Mouse (Mus musculus) lung, adult 2 months (tissue): ENCODE data around the gene Dnase1l2. TPM values are rescaled to one million over a fixed set of nuclear protein-coding genes. Genes with fewer than 3 reads are reported as not detected.
A peak's percentile ranks its signal among the peaks of the same experiment; 100 is the strongest.

Experiments
- DNase-seq: peaks from one replicate; pipeline ENCODE4 v3.0.0; 2022
- H3K4me1 ChIP-seq: fragments of 200-500 bp; 2 replicates; pipeline ENCODE4 v1.6.1; 2011; ENCODE audit warnings: low read length; ENCODE audit not compliant: control insufficient read depth, insufficient read depth
- H3K4me3 ChIP-seq: fragments of 200-500 bp; replicated peaks from 2 replicates; pipeline ENCODE3; 2011; ENCODE audit warnings: low read depth, mild to moderate bottlenecking, control low read depth, low read length; ENCODE audit errors: extremely low read depth
- CTCF ChIP-seq: fragments of 200-500 bp; IDR thresholded peaks from 2 replicates; pipeline ENCODE4 v1.5.1; 2011; ENCODE audit warnings: mild to moderate bottlenecking, low read length, control low read depth; ENCODE audit not compliant: insufficient read depth
- POLR2A ChIP-seq: fragments of 200-500 bp; IDR thresholded peaks from 2 replicates; pipeline ENCODE4 v1.6.1; 2011; ENCODE audit warnings: low read depth, mild to moderate bottlenecking, control low read depth, low read length, borderline replicate concordance; ENCODE audit errors: extremely low read depth
- WGBS: fragments of 180-500 bp; shearing (Covaris S2); methylation state at CpG from one replicate; pipeline ENCODE4 v1.1.7; 2018; 5-methylcytosine and 5-hydroxymethylcytosine counted together
- polyA plus RNA-seq: library from polyadenylated mRNA; depleted of rRNA; stranded (reverse); fragments of >200 nt; gene quantifications from 2 replicates; pipeline ENCODE4 v1.2.3, GENCODE M21; 2012; rRNA removed

The Dnase1l2 gene
- polyA plus RNA-seq, 1 experiment, result 22.4 TPM

DNA sequence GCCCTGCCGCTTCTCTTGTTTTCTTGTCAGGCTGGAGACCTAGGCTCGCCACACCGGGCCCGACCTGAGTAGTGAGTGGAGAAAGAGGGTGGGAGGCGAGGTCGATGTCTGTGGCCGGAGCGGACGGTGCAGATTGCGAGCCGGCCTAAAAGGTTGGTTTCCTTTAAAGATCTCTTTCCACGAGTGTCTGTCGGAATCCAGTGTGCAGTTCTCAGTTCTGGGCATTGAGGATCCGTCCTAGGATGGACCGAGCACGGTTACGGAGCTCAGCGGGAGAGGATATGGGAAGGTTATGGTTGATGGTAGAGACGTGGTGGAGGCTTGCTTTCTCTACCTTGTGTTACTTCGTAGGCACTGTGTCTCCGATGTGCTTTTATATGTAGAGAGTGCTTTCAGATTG, 27.9 kb downstream of the Dnase1l2 start:
- 1% methylated on average over 21 of the region's 21 CpGs for WGBS
- Histone ChIP-seq H3K4me3 (peak overlapping the region; percentile 80), H3K4me1 (peaks cover 10% of the 10 kb centered on the region)
- TF ChIP-seq POLR2A (no peak), CTCF (no peak)
- DNase-seq, result no peak

DNA sequence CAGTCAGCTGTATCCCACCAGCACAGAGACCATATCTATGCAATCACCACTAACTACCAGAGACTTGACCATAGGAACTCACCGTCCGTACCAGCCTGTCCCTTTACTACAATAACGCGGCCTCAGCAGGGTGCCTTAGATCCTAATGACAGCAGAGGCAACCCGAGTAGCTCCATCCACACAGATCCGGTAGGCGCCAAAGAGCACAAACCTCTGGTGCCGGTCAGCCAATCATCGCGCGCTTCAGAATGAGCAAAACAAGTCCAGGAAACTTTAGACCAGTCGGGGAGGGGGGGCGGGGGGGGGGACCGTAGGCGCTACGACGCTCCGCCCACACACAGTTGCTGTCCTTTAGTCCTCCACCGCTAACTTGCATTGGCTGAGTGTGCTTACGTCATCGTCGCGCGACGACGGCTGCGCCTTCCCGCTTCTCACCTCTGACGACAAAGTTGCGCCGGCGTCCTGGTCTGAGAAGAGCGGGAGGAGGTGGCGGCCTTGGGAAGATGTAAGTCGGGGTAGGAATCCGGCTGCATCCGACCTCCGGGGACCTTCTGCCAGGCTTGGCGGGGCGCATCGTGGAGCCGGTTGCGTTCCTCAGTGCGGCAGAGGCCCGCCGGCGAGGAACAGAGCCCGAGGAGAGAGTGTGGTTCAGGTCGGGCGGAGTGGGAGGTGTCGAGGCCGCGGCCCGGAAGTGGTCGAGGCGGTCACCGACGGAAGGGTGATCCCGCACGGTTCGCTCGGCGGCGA, 28.5 kb downstream of the Dnase1l2 start, which contains the start of gene Rnps1:
TSS of gene Rnps1 (plus strand) at position 336 of the 747 bp plus-strand sequence.
- TF ChIP-seq CTCF (no peak), POLR2A (peak; percentile 90)
- under 1% methylated on average over 64 of the region's 64 CpGs for WGBS
- peak within 1 kb of the TSS; percentile 80 for H3K4me3 ChIP-seq
- peak; percentile 91 for DNase-seq
- H3K4me1 ChIP-seq, result peaks cover 10% of the 10 kb centered on the region

DNA sequence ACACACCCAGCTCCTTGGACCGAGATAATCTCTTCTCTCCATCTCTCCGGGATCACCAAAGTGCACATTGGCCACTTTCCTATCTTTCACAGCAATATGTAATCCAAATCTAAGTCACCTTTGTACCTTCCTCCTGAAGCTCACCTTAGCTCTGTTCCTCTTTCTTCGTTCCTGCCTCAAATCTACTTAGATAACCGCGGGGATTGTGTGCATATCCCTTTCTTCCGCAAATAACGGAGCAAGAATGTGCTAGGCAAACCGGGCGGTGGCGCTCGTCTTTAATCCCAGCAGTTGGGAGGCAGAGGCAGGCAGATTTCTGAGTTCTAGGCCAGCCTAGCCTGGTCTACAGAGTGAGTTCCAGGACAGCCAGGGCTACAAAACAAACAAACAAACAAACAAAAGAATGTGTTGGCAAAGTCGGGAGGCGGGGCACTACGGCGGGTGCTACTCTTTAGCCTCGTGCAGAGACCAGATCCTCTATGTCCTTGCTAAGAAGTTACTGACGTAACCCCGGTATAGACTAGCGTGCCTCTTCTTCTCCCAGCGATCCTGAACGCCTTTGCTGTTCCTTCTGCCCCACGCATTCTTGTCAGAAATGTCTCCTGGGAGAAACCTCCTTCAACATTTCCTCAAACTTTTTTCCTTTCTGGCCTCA, 29.2 kb downstream of the Dnase1l2 start:
- peak; percentile 33 for DNase-seq
- whole genome bisulfite sequencing, result 13% methylated on average over 22 of the region's 22 CpGs
- H3K4me1 ChIP-seq, result peaks cover 10% of the 10 kb centered on the region
- peak overlapping the region; percentile 76 for H3K4me3 ChIP-seq
- TF ChIP-seq CTCF, result 0 out of 2 replicates have a peak, but pooled peaks have one; percentile 7
- no peak for TF ChIP-seq POLR2A

DNA sequence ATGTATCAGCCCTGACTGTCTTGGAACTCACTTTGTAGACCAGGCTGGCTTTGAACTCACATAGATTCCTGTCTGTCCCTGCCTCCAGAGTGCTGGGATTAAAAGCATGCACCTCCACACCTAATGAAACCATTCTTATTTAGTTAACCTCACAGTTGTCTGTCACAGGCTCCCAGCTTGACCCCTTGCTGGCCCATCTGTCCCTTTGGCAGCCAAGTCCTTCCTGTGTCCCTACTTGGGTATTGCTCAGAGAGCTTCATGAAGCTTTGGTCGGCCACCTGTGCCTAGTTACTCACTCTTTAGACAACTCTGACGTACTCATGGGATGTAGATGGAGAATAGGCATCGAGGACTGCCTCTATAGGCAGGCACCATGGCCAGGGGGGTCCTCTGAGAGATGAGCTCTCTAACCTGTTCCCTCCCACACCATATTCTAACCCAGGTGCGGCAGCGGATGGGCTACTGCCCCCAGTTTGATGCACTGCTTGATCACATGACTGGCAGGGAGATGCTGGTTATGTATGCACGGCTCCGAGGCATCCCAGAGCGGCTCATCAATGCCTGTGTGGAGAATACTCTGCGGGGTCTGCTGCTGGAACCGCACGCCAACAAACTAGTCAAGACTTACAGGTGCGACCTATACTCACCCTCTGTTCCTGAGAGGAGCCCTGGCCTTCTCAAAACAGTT, 35.6 kb downstream of the Dnase1l2 start:
- 85% methylated on average over 12 of the region's 12 CpGs for WGBS
- no peak for TF ChIP-seq POLR2A
- TF ChIP-seq CTCF, result no peak
- H3K4me3 ChIP-seq, result no peak overlapping the region
- H3K4me1 ChIP-seq, result no peaks in the 10 kb centered on the region
- DNase-seq, result no peak

DNA sequence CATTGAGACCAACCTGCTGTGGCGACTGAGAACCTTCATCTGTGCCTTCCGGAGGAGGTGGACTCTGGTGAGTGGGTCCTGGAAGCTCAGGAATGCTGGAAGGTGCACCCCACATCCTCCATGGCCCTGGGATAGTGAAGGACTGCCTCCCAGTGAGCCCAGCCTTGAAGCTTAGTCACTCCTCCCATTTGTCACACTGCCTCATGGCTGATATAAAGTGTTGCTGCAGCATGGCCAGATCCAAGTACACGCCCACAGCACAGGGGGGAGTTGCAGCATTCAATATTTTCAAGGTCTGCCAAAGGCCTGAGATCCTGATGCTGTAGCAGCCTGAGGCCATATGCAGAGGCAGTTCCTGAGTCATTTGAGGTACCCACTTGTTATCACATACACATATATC, 40.5 kb downstream of the Dnase1l2 start:
- no peak for DNase-seq
- 69% methylated on average over 3 of the region's 3 CpGs for WGBS
- Histone ChIP-seq H3K4me1 (no peaks in the 10 kb centered on the region), H3K4me3 (no peak overlapping the region)
- no peak for TF ChIP-seq CTCF
- TF ChIP-seq POLR2A, result no peak

DNA sequence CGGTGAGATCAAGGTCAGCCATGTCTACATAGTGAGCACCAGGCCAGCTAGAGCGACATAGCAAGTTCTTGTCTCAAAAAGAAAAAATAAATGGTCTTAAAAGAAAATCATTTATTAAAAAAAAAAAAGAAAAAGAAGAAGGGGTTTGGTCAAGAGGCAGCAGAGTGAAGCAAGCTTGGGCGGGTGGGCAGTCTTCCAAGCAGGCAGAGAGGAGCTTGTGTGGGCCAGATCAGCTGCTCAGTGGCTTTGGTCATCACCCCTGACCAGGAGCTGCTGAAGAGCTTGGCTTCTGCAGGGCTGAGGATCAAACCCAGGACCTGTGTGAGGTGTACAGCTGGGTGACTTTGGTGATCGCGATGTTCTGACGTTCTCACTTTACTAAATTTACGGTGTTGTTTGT, 48.4 kb downstream of the Dnase1l2 start:
- Histone ChIP-seq H3K4me1 (no peaks in the 10 kb centered on the region), H3K4me3 (no peak overlapping the region)
- 76% methylated on average over 7 of the region's 7 CpGs for WGBS
- DNase-seq, result no peak
- TF ChIP-seq CTCF (no peak), POLR2A (no peak)

DNA sequence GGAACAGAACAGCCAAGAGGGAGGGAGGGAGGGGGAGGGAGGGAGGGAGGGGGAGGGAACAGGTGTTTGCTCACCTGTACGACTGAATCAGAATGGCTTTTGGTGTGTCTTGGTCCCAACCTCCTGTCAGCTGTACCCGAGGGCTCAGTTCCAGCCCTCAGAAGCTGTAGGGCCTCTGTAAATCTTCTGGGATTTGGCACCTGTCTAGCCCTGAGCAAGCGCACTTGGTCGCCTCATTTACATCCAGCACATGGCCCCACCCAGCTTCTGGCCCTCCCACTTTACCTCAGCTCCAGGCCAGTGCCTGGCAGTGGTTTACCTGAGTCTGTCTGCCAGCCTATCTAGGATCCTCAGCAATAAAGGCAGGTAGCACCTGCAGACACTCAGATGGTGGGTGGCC, 49.4 kb downstream of the Dnase1l2 start:
- TF ChIP-seq CTCF, result no peak
- TF ChIP-seq POLR2A, result no peak
- Histone ChIP-seq H3K4me3 (no peak overlapping the region), H3K4me1 (no peaks in the 10 kb centered on the region)
- DNase-seq, result no peak
- WGBS, result 48% methylated on average over 4 of the region's 4 CpGs

DNA sequence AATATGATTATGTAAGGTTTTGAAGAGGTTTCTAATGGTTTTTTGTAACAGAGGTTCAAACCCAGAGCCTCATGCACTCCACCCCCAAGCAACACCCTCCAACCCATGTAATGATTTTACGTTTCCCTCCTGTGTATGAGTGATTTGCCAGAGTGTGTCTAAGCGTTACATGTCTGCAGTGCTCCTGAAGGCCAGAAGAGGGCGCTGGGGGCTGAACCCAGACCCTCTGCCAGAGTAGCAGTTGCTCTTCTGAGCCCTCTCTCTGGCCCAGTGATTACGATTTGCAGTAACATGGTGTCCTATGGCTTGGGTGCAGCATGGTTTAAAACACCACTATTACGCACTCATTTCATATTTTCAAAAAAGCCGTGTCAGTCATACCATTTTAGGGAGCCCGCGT, 51.8 kb downstream of the Dnase1l2 start:
- TF ChIP-seq CTCF, result peak; percentile 59
- TF ChIP-seq POLR2A, result no peak
- Histone ChIP-seq H3K4me1 (no peaks in the 10 kb centered on the region), H3K4me3 (no peak overlapping the region)
- no peak for DNase-seq
- WGBS, result 69% methylated on average over 8 of the region's 8 CpGs

Other genes starting within 250 kb of the Dnase1l2 start
- gene Tbc1d24, start 237.5 kb downstream of the Dnase1l2 start, polyA plus RNA-seq, result 13.9 and 30.2 TPM in 2 replicates
- 8.2 and 10.4 TPM in 2 replicates for gene Ntn3, start 233.6 kb downstream of the Dnase1l2 start, polyA plus RNA-seq
- 7.7 and 12.7 TPM in 2 replicates for gene Tedc2, start 222.3 kb downstream of the Dnase1l2 start, polyA plus RNA-seq
- gene Ccnf, start 191.6 kb downstream of the Dnase1l2 start, polyA plus RNA-seq, result 1.3 and 2.9 TPM in 2 replicates
- 0.40 and 0.78 TPM in 2 replicates for gene Abca17, start 92.0 kb downstream of the Dnase1l2 start, polyA plus RNA-seq
- 231 and 262 TPM in 2 replicates for gene Abca3, start 91.2 kb downstream of the Dnase1l2 start, polyA plus RNA-seq
- gene Rnps1, start 28.5 kb downstream of the Dnase1l2 start, polyA plus RNA-seq, result 83.2 and 101 TPM in 2 replicates
- gene Eci1, start 16.5 kb downstream of the Dnase1l2 start, polyA plus RNA-seq, result 70.0 and 78.3 TPM in 2 replicates
- gene E4f1, start 27.2 kb upstream of the Dnase1l2 start, polyA plus RNA-seq, result 85.9 and 90.1 TPM in 2 replicates
- 39.5 and 46.2 TPM in 2 replicates for gene Pgp, start 27.3 kb upstream of the Dnase1l2 start, polyA plus RNA-seq
- 0.15 and 0.43 TPM in 2 replicates for gene Bricd5, start 30.8 kb upstream of the Dnase1l2 start, polyA plus RNA-seq
- 27.5 and 43.2 TPM in 2 replicates for gene Mlst8, start 36.0 kb upstream of the Dnase1l2 start, polyA plus RNA-seq
- 1.7 and 2.1 TPM in 2 replicates for gene Caskin1, start 45.5 kb upstream of the Dnase1l2 start, polyA plus RNA-seq
- 237 and 263 TPM in 2 replicates for gene Traf7, start 84.8 kb upstream of the Dnase1l2 start, polyA plus RNA-seq
- gene Rab26, start 91.1 kb upstream of the Dnase1l2 start, polyA plus RNA-seq, result 1.1 and 1.2 TPM in 2 replicates
- 136 and 146 TPM in 2 replicates for gene Pkd1, start 106.7 kb upstream of the Dnase1l2 start, polyA plus RNA-seq
- 220 and 230 TPM in 2 replicates for gene Tsc2, start 189.5 kb upstream of the Dnase1l2 start, polyA plus RNA-seq
- 18.8 and 19.3 TPM in 2 replicates for gene Nthl1, start 189.6 kb upstream of the Dnase1l2 start, polyA plus RNA-seq
- gene Slc9a3r2, start 207.2 kb upstream of the Dnase1l2 start, polyA plus RNA-seq, result 507 and 712 TPM in 2 replicates
- gene Npw, start 215.4 kb upstream of the Dnase1l2 start, polyA plus RNA-seq, result 77.9 and 131 TPM in 2 replicates
- gene Zfp598, start 226.6 kb upstream of the Dnase1l2 start, polyA plus RNA-seq, result 89.7 and 89.8 TPM in 2 replicates
- gene Syngr3, start 246.8 kb upstream of the Dnase1l2 start, polyA plus RNA-seq, result 0.46 and 0.62 TPM in 2 replicates